Mouse (Mus musculus) embryonic facial prominence, embryonic 12.5 days (tissue): ENCODE results near the gene Zswim1. TPM values are rescaled to one million over a fixed set of nuclear protein-coding genes. Genes with fewer than 3 reads are reported as not detected.
"Not testable (repeated sequence)": the region's sequence is repeated elsewhere in the genome, so short reads cannot be mapped to it uniquely, and the experiment has no call there.

ENCODE experiments used
- ATAC-seq: fragments of 200-750 bp; cut with Nextera tagmentation; 2 replicates; pipeline ENCODE4 v1.8.0; 2017; ENCODE audit not compliant: insufficient number of reproducible peaks, insufficient read depth, low FRiP score, low TSS enrichment
- H3K27ac ChIP-seq: fragments of 300-500 bp; sonication (generic); 2 replicates; pipeline ENCODE4 v1.5.1; 2016; ENCODE audit warnings: mild to moderate bottlenecking
- H3K27me3 ChIP-seq: fragments of 300-500 bp; sonication (generic); 2 replicates; pipeline ENCODE4 v1.6.1; 2016; ENCODE audit warnings: mild to moderate bottlenecking, moderate library complexity
- H3K36me3 ChIP-seq: fragments of 300-500 bp; sonication (generic); 2 replicates; pipeline ENCODE4 v1.6.1; 2016; ENCODE audit warnings: mild to moderate bottlenecking
- H3K4me1 ChIP-seq: fragments of 300-500 bp; sonication (generic); 2 replicates; pipeline ENCODE4 v1.6.1; 2016
- H3K4me2 ChIP-seq: fragments of 300-500 bp; sonication (generic); replicated peaks from 2 replicates; pipeline ENCODE4 v1.6.1; 2016; ENCODE audit warnings: mild to moderate bottlenecking, moderate library complexity
- H3K4me3 ChIP-seq: fragments of 300-500 bp; sonication (generic); 2 replicates; pipeline ENCODE4 v1.5.1; 2016; ENCODE audit warnings: mild to moderate bottlenecking
- H3K9ac ChIP-seq: fragments of 300-500 bp; sonication (generic); 2 replicates; pipeline ENCODE4 v1.6.1; 2016; ENCODE audit warnings: mild to moderate bottlenecking, moderate library complexity
- H3K9me3 ChIP-seq: fragments of 300-500 bp; sonication (generic); 2 replicates; pipeline ENCODE4 v1.6.1; 2016; ENCODE audit warnings: mild to moderate bottlenecking, moderate library complexity
- whole genome bisulfite sequencing: fragments of 180-500 bp; shearing (Covaris S2); methylation state at CpG from one replicate; pipeline ENCODE4 v1.1.7; 2016; 5-methylcytosine and 5-hydroxymethylcytosine counted together
- polyA plus RNA-seq: library from polyadenylated mRNA; unstranded; fragments of >200 nt; fragmentation: Nextera tagmentation; extraction: Ambion mirVana; gene quantifications from 2 replicates; pipeline ENCODE4 v1.2.1, GENCODE M21; 2016

Zswim1 gene
- polyA plus RNA-seq, 1 experiment from 2014 or later = 20.8 TPM

- Histone ChIP-seq H3K27ac (no peak overlapping the region), H3K36me3 (no peaks in the 10 kb centered on the region), H3K4me2 (no peak overlapping the region), H3K9me3 (no peaks in the 10 kb centered on the region), H3K4me1 (no peaks in the 10 kb centered on the region), H3K9ac (no peak overlapping the region), H3K4me3 (no peak overlapping the region), H3K27me3 (no peaks in the 10 kb centered on the region)
- WGBS = 80% methylated on average over 7 of the region's 7 CpGs
- no peak for ATAC-seq
Measured at GRCm38 (mm10) chr2:164868491-164868890, 46.0 kb downstream of the Zswim1 start.

- H3K27ac ChIP-seq = no peak overlapping the region
- peaks cover 14% of the 10 kb centered on the region for H3K4me1 ChIP-seq
- H3K27me3 ChIP-seq = no peaks in the 10 kb centered on the region
- no peak overlapping the region for H3K4me3 ChIP-seq
- no peaks in the 10 kb centered on the region for H3K36me3 ChIP-seq
- no peak overlapping the region for H3K4me2 ChIP-seq
- ATAC-seq = no peak
- 54% methylated on average over 6 of the region's 6 CpGs for WGBS
- H3K9me3 ChIP-seq = no peaks in the 10 kb centered on the region
- no peak overlapping the region for H3K9ac ChIP-seq
Measured at GRCm38 (mm10) chr2:164871602-164872303, 49.3 kb downstream of the Zswim1 start.

- H3K9me3 ChIP-seq = no peaks in the 10 kb centered on the region
- no peaks in the 10 kb centered on the region for H3K27me3 ChIP-seq
- no peak for ATAC-seq
- no peak overlapping the region for H3K4me2 ChIP-seq
- WGBS = 68% methylated on average over 3 of the region's 3 CpGs
- no peak overlapping the region for H3K9ac ChIP-seq
- 0 out of 2 replicates have a peak, but pooled peaks cover 5% of the 10 kb centered on the region for H3K36me3 ChIP-seq
- no peak overlapping the region for H3K4me3 ChIP-seq
- peaks cover 14% of the 10 kb centered on the region for H3K4me1 ChIP-seq
- peak overlapping the region; percentile 78; the same call in 1 of the 2 replicates for H3K27ac ChIP-seq
Measured at GRCm38 (mm10) chr2:164873621-164874020, 51.1 kb downstream of the Zswim1 start.

DNA sequence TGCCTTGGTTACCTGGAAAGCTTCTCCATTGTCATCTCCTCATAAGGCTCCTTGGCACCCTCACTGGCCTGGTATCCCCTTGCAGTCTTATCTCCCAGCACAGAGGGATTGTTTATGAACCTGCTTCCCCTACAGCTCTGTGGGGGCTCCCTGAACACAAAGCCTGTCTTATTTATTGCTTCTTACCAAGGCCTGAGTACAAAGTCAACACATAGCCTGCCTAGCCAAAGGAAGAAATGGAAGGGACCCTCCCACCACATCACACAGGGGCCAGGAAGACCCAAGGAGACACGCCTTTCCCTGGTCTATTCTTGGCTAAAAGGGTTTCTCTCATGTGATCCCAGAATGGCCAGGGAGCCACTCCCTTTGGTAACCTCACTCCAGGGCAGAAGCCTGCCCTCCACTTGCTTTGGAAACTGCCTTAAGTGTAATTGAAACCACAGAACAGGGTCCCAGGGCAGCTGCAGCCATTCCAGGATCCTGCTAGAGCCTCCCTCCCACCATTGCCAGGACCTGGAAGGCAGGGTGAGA lies 51.8 kb downstream of the Zswim1 start:
- Histone ChIP-seq H3K36me3 (0 out of 2 replicates have a peak, but pooled peaks cover 5% of the 10 kb centered on the region), H3K4me3 (no peak overlapping the region), H3K4me2 (no peak overlapping the region), H3K27ac (peak overlapping the region; percentile 78; the same call in 1 of the 2 replicates), H3K27me3 (no peaks in the 10 kb centered on the region), H3K9ac (no peak overlapping the region), H3K9me3 (no peaks in the 10 kb centered on the region), H3K4me1 (peaks cover 14% of the 10 kb centered on the region)
- no peak for ATAC-seq
- 25% methylated on average over 1 of the region's 1 CpGs for whole genome bisulfite sequencing

- not testable (repeated sequence) for H3K36me3 ChIP-seq, H3K9ac ChIP-seq, H3K4me3 ChIP-seq, ATAC-seq, H3K27me3 ChIP-seq, H3K27ac ChIP-seq, H3K4me2 ChIP-seq, H3K9me3 ChIP-seq
- WGBS = 44% methylated on average over 2 of the region's 2 CpGs
- H3K4me1 ChIP-seq = peaks cover 19% of the 10 kb centered on the region
Measured at GRCm38 (mm10) chr2:164875648-164876047, 53.2 kb downstream of the Zswim1 start.

Other genes starting within 250 kb of the Zswim1 start
- gene Spint3, start 249.2 kb upstream of the Zswim1 start, polyA plus RNA-seq = not detected in 2 replicates
- gene Wfdc6a, start 237.2 kb upstream of the Zswim1 start, polyA plus RNA-seq = not detected in 2 replicates
- gene Eppin, start 229.1 kb upstream of the Zswim1 start, polyA plus RNA-seq = not detected in 2 replicates
- not detected in 2 replicates for gene Wfdc6b, start 209.2 kb upstream of the Zswim1 start, polyA plus RNA-seq
- gene Wfdc8, start 209.1 kb upstream of the Zswim1 start, polyA plus RNA-seq = not detected in 2 replicates
- not detected in 2 replicates for gene Wfdc16, start 183.9 kb upstream of the Zswim1 start, polyA plus RNA-seq
- gene Wfdc10, start 166.6 kb upstream of the Zswim1 start, polyA plus RNA-seq = not detected in 2 replicates
- not detected in 2 replicates for gene Wfdc9, start 166.1 kb upstream of the Zswim1 start, polyA plus RNA-seq
- not detected in 2 replicates for gene Wfdc11, start 148.6 kb upstream of the Zswim1 start, polyA plus RNA-seq
- 0.45 TPM in 1 of 2 replicates, not detected in the other for gene Wfdc13, start 137.6 kb upstream of the Zswim1 start, polyA plus RNA-seq
- gene Spint4, start 124.2 kb upstream of the Zswim1 start, polyA plus RNA-seq = not detected in 2 replicates
- not detected in 2 replicates for gene Spint5, start 107.4 kb upstream of the Zswim1 start, polyA plus RNA-seq
- 0.72 and 1.3 TPM in 2 replicates for gene Wfdc3, start 76.8 kb upstream of the Zswim1 start, polyA plus RNA-seq
- 92.5 and 97.1 TPM in 2 replicates for gene Dnttip1, start 76.7 kb upstream of the Zswim1 start, polyA plus RNA-seq
- 472 and 488 TPM in 2 replicates for gene Ube2c, start 52.8 kb upstream of the Zswim1 start, polyA plus RNA-seq
- gene Tnnc2, start 42.7 kb upstream of the Zswim1 start, polyA plus RNA-seq = 31.7 and 40.6 TPM in 2 replicates
- 18.3 and 19.6 TPM in 2 replicates for gene Snx21, start 36.9 kb upstream of the Zswim1 start, polyA plus RNA-seq
- 16.8 and 16.9 TPM in 2 replicates for gene Acot8, start 17.8 kb upstream of the Zswim1 start, polyA plus RNA-seq
- 9.0 and 9.5 TPM in 2 replicates for gene Zswim3, start 17.6 kb upstream of the Zswim1 start, polyA plus RNA-seq
- gene Spata25, start 5.9 kb downstream of the Zswim1 start, polyA plus RNA-seq = 0.22 TPM in 1 of 2 replicates, not detected in the other
- 120 and 124 TPM in 2 replicates for gene Ctsa, start 10.2 kb downstream of the Zswim1 start, polyA plus RNA-seq
- 6.7 and 7.4 TPM in 2 replicates for gene Neurl2, start 10.8 kb downstream of the Zswim1 start, polyA plus RNA-seq
- gene Pltp, start 35.0 kb downstream of the Zswim1 start, polyA plus RNA-seq = 57.8 and 59.4 TPM in 2 replicates
- 83.0 and 89.9 TPM in 2 replicates for gene Pcif1, start 56.6 kb downstream of the Zswim1 start, polyA plus RNA-seq
- gene Zfp335, start 89.1 kb downstream of the Zswim1 start, polyA plus RNA-seq = 16.9 and 17.4 TPM in 2 replicates
- gene Mmp9, start 118.1 kb downstream of the Zswim1 start, polyA plus RNA-seq = 4.5 and 4.6 TPM in 2 replicates
- 1.9 and 2.0 TPM in 2 replicates for gene Slc12a5, start 138.1 kb downstream of the Zswim1 start, polyA plus RNA-seq
- gene Ncoa5, start 212.2 kb downstream of the Zswim1 start, polyA plus RNA-seq = 112 and 119 TPM in 2 replicates
- gene Cd40, start 232.9 kb downstream of the Zswim1 start, polyA plus RNA-seq = 5.2 and 6.5 TPM in 2 replicates